Mouse (Mus musculus) heart, embryonic 16.5 days (tissue): ENCODE data around the gene Ppp1r9b. TPM values are rescaled to one million over a fixed set of nuclear protein-coding genes. Genes with fewer than 3 reads are reported as not detected.

Experiments
- ATAC-seq: fragments of 200-750 bp; cut with Nextera tagmentation; replicated peaks from 2 replicates; pipeline ENCODE4 v1.8.0; 2017; ENCODE audit warnings: moderate number of reproducible peaks; ENCODE audit not compliant: insufficient read depth, low FRiP score; ENCODE audit errors: extremely low read depth
- H3K27ac ChIP-seq: fragments of 300-500 bp; sonication (generic); 2 replicates; pipeline ENCODE4 v1.5.1; 2014; ENCODE audit warnings: mild to moderate bottlenecking, low read length, control low read depth, moderate library complexity
- H3K27me3 ChIP-seq: fragments of 300-500 bp; sonication (generic); 2 replicates; pipeline ENCODE4 v1.6.1; 2014; ENCODE audit warnings: low read length, mixed read lengths; ENCODE audit not compliant: control insufficient read depth, insufficient read depth
- H3K36me3 ChIP-seq: fragments of 300-500 bp; sonication (generic); 2 replicates; pipeline ENCODE4 v1.6.1; 2014; ENCODE audit not compliant: control insufficient read depth, insufficient read depth
- H3K4me1 ChIP-seq: fragments of 300-500 bp; sonication (generic); 2 replicates; pipeline ENCODE4 v1.6.1; 2014; ENCODE audit warnings: low read length, mixed read lengths; ENCODE audit not compliant: control insufficient read depth, insufficient read depth
- H3K4me2 ChIP-seq: fragments of 300-500 bp; sonication (generic); 2 replicates; pipeline ENCODE4 v1.6.1; 2014; ENCODE audit warnings: low read depth, mild to moderate bottlenecking, control low read depth, low read length
- H3K4me3 ChIP-seq: fragments of 300-500 bp; sonication (generic); 2 replicates; pipeline ENCODE4 v1.5.1; 2014; ENCODE audit warnings: mild to moderate bottlenecking, control low read depth, low read length
- H3K9ac ChIP-seq: fragments of 300-500 bp; sonication (generic); 2 replicates; pipeline ENCODE4 v1.6.1; 2014; ENCODE audit warnings: low read length, control low read depth
- H3K9me3 ChIP-seq: fragments of 300-500 bp; sonication (generic); replicated peaks from 2 replicates; pipeline ENCODE4 v1.6.1; 2016; ENCODE audit warnings: low read length; ENCODE audit not compliant: control insufficient read depth
- WGBS: fragments of 180-500 bp; shearing (Covaris S2); extraction: QIAGEN DNeasy Blood & Tissue Kit; methylation state at CpG from one replicate; pipeline ENCODE4 v1.1.7; 2014; 5-methylcytosine and 5-hydroxymethylcytosine counted together
- polyA plus RNA-seq: library from polyadenylated mRNA; unstranded; fragments of >200 nt; fragmentation: Nextera tagmentation; extraction: Ambion mirVana; gene quantifications from 2 replicates; pipeline ENCODE4 v1.2.1, GENCODE M21; 2015

The Ppp1r9b gene
- polyA plus RNA-seq, 1 experiment from 2014 or later, result 5.8 TPM

DNA sequence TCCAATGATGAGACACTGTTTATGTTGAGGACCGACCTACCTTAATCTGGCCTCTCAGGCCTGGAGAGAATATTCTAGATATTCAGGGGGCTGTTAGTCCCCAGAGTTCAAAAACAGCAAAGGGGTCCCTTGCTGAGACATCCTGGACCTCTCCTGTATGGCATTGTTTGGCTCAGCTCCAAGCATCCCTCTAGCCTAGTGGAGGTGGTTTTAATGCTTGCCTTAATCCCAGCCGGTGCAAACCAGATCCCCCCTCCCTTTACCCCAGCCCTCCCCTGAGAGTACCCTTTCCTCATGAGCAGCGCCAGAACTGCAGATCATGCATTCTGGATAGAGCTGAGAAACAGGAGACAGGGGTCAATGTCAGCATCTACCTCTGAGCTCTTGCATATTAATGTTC lies 21.7 kb downstream of the Ppp1r9b start:
- no peak for ATAC-seq
- H3K27ac ChIP-seq, result no peak overlapping the region
- no peaks in the 10 kb centered on the region for H3K9me3 ChIP-seq
- no peak overlapping the region for H3K9ac ChIP-seq
- H3K27me3 ChIP-seq, result no peaks in the 10 kb centered on the region
- no peaks in the 10 kb centered on the region for H3K36me3 ChIP-seq
- H3K4me1 ChIP-seq, result peaks cover 25% of the 10 kb centered on the region
- 35% methylated on average over 3 of the region's 3 CpGs for WGBS
- no peak overlapping the region for H3K4me2 ChIP-seq
- no peak overlapping the region for H3K4me3 ChIP-seq

DNA sequence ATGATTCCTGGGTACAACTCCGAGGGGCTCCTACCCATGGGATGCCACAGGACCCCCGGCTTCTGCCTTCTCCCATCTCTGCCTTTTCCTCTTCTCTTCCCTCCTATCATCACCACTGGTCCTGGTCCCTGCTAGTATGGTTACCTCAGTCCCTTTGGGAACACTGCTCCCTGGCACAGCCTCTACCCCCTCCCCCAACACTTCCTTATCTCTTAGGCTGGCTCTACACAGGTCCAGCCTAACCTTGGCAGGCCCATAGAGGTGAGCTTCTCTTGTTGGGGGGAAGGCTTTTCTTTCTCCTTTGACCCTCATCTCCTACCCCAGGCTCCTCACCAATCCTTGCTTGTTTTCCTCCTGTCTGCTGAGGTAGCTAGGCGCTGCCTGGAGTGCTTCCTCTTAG lies 24.6 kb downstream of the Ppp1r9b start:
- peak; percentile 59; the same call in 1 of the 2 replicates for ATAC-seq
- WGBS, result 55% methylated on average over 3 of the region's 3 CpGs
- no peaks in the 10 kb centered on the region for H3K9me3 ChIP-seq
- peaks cover 14% of the 10 kb centered on the region for H3K4me1 ChIP-seq
- H3K4me3 ChIP-seq, result no peak overlapping the region
- no peak overlapping the region for H3K4me2 ChIP-seq
- no peak overlapping the region for H3K27ac ChIP-seq
- H3K36me3 ChIP-seq, result no peaks in the 10 kb centered on the region
- H3K9ac ChIP-seq, result no peak overlapping the region
- peaks cover 12% of the 10 kb centered on the region for H3K27me3 ChIP-seq

DNA sequence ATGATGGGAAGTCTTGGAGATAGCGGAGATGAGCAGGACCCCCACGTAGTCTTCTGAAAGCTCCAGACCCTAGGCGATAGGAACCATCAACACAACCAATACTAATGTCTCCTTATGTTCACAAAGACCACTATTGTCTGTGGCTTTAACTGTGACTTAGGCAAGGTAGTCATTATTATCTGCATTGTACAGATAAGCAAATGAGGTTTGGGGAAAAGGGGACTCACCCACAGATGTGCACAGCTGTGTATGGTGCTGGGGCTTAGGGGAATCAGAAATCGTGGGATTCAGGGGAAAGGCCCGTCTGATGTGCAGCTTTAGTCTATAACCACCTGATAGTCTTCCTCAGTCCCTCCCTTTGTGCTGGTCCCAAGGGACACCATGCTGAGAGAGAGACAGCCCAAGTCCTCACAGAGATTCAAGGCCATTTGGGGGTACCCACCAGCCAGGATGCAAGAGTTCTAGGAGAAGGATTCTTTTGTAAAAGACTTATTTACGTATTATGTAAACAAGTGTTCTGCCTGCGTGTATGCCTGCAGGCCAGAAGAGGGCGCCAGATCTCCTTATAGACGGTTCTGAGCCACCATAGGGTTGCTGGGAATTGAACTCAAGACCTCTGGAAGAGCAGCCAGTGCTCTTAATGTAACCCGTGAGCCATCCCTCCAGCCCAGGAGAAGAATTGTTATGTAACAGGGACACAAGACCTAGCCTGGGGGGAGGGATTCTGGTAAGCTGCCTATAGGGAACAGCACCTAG lies 31.6 kb downstream of the Ppp1r9b start:
- H3K27ac ChIP-seq, result no peak overlapping the region
- WGBS, result 72% methylated on average over 10 of the region's 10 CpGs
- no peak for ATAC-seq
- H3K36me3 ChIP-seq, result peaks cover 12% of the 10 kb centered on the region; the same call in 1 of the 2 replicates
- H3K4me1 ChIP-seq, result no peaks in the 10 kb centered on the region
- no peak overlapping the region for H3K4me2 ChIP-seq
- H3K27me3 ChIP-seq, result peaks cover 12% of the 10 kb centered on the region
- H3K9ac ChIP-seq, result no peak overlapping the region
- H3K9me3 ChIP-seq, result no peaks in the 10 kb centered on the region
- H3K4me3 ChIP-seq, result no peak overlapping the region

DNA sequence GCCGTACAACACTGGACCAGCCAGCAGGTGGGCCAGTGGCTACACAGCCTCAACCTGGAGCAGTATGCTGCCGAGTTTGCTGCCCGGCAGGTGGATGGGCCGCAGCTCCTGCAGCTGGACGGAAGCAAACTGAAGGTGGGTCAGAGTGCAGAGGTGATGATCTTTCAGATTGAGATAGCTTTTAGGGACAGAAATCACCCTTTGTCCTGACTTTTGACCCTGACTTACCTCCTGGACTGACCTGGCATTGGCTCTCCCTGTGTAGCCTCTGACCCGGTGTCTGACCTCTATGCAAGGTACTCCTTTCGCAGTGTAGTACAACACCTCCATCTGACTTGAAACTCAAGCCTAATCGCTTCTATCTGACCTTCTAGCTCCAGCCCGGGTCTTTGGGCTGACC lies 32.6 kb downstream of the Ppp1r9b start:
- H3K4me1 ChIP-seq, result no peaks in the 10 kb centered on the region
- H3K27me3 ChIP-seq, result peaks cover 12% of the 10 kb centered on the region
- ATAC-seq, result no peak
- H3K36me3 ChIP-seq, result peaks cover 12% of the 10 kb centered on the region; the same call in 1 of the 2 replicates
- no peak overlapping the region for H3K9ac ChIP-seq
- no peak overlapping the region for H3K27ac ChIP-seq
- 91% methylated on average over 9 of the region's 9 CpGs for WGBS
- H3K4me2 ChIP-seq, result no peak overlapping the region
- no peak overlapping the region for H3K4me3 ChIP-seq
- no peaks in the 10 kb centered on the region for H3K9me3 ChIP-seq

DNA sequence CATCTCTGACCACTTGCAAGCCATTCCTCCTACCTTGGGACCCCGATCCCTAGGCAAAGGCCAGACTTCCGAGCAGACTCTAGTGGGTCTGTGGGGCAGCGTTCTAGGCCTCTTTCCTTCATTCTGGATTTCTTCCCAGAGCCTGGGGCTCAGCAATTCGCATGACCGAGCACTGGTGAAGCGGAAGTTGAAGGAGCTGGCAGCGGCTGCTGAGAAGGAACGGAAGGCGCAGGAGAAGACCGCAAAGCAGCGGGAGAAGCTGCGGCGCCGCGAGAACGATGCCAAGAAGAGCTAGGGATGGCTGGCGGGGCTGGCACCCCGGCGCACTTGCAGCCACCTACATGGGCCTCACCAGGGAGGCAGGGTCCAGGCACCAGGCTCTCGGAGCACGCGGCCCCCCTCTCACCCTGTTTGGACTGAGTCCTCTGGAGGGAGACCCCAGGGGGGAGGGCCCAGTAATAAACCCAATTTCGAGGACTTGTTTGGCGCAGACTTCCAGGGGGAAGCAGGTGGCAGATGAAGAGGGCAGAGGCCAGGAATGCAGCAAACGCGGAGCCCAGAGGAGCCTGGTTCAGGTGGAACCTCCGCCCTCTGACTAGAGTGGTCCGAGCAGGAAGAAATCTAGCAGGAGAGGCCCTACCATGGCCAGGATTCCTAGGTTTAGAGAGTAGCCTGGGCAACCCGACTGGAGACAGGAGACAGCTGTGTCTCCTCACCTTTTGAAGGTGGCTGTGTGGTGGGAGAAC lies 33.8 kb downstream of the Ppp1r9b start:
- peaks cover 15% of the 10 kb centered on the region for H3K36me3 ChIP-seq
- no peak overlapping the region for H3K9ac ChIP-seq
- H3K9me3 ChIP-seq, result no peaks in the 10 kb centered on the region
- H3K4me2 ChIP-seq, result no peak overlapping the region
- no peak overlapping the region for H3K27ac ChIP-seq
- no peak for ATAC-seq
- no peaks in the 10 kb centered on the region for H3K4me1 ChIP-seq
- H3K27me3 ChIP-seq, result peaks cover 4% of the 10 kb centered on the region; the same call in 1 of the 2 replicates
- H3K4me3 ChIP-seq, result no peak overlapping the region
- 75% methylated on average over 29 of the region's 29 CpGs for WGBS

DNA sequence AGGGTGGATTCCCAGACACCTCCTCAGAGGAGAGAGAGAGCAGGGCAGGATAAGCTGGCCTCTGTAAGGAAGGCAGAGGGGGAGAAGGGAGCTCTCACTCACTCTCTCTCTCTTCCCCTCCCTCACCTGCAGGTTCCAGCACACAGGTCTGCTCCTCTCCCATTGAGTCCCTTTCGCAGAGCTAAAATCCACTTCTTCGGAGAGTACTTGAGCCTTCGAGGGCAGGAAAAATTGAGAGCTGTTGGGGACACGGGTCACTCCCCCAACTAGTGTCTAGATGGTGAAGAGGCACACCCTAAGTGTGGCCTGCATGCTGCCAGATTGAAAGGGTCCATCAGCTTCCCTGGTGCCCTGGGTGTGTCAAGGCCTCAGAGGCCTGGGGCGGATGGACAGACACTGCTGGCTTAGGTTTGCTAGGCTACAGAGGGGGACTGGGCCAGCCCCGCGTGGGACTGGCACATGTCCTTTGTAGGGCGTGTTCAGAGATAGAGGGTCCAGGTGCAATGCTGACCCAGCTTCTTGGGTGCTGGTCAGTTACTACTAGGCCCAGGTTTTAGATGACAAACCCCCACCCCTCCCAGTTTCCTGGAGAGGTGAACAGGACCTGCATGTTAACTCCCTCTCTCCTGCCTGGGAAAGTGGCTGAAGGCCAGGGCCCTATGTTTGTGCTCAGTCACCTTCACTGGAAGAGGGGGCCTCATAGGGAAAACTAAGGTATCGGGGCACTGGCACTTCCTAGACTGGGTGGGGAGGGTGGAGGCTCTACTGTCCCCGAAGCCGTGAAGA lies 34.6 kb downstream of the Ppp1r9b start:
- H3K4me1 ChIP-seq, result no peaks in the 10 kb centered on the region
- no peak overlapping the region for H3K4me3 ChIP-seq
- H3K9me3 ChIP-seq, result no peaks in the 10 kb centered on the region
- WGBS, result 83% methylated on average over 11 of the region's 11 CpGs
- no peak overlapping the region for H3K27ac ChIP-seq
- ATAC-seq, result no peak
- peaks cover 18% of the 10 kb centered on the region for H3K36me3 ChIP-seq
- H3K4me2 ChIP-seq, result no peak overlapping the region
- H3K27me3 ChIP-seq, result no peaks in the 10 kb centered on the region
- no peak overlapping the region for H3K9ac ChIP-seq

DNA sequence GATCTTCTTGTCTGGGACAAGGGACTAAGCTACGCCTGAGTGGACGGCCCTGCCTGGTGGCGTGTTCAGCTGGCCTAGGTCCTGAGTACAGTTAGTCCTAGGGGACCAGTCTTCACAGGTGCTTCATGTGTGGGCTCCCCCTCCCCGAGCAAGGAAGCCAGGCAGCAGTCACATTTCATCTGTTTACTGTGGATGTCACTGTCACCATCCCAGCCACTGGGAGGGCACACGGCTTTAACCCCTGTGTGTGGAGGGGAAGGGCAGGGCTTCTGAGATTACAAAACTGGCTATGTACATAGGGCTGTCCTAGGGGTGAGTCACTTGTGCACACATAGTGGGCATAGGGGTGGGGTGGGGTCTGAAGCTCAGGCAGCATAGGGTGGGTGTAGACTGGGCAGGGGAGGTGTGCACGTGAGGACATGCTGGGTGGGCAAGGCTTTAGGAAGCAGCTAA lies 35.3 kb downstream of the Ppp1r9b start:
- Histone ChIP-seq H3K9ac (no peak overlapping the region), H3K9me3 (no peaks in the 10 kb centered on the region), H3K27ac (no peak overlapping the region), H3K4me1 (no peaks in the 10 kb centered on the region), H3K27me3 (no peaks in the 10 kb centered on the region), H3K4me3 (no peak overlapping the region), H3K36me3 (peaks cover 18% of the 10 kb centered on the region), H3K4me2 (no peak overlapping the region)
- ATAC-seq, result no peak
- 68% methylated on average over 6 of the region's 6 CpGs for WGBS

DNA sequence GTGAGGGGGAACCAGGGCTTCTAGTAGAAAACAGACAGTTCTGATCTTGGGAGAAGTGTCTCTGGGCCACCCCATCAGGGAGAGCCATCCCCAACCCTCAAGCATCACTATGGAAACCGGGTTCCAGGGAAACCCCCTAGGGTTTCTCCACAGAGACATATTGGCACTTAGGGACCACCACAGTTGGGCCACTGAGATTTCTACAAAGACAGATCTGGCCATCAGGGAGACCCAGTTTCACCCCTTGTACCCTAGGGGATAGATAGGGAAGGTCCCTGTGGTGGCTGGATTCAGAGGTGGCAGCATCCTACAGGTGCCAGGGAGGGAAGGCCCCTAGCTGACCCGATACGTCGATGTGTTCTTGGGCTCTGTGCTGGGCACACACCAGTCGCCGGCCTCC lies 36.0 kb downstream of the Ppp1r9b start:
- Histone ChIP-seq H3K4me1 (no peaks in the 10 kb centered on the region), H3K36me3 (peaks cover 21% of the 10 kb centered on the region), H3K9ac (no peak overlapping the region), H3K9me3 (no peaks in the 10 kb centered on the region), H3K4me3 (no peak overlapping the region), H3K27ac (no peak overlapping the region), H3K4me2 (no peak overlapping the region), H3K27me3 (no peaks in the 10 kb centered on the region)
- WGBS, result 79% methylated on average over 6 of the region's 6 CpGs
- ATAC-seq, result no peak
